Mouse (Mus musculus) stomach, embryonic 16.5 days (tissue): ENCODE results near the gene Nr5a2. TPM values are rescaled to one million over a fixed set of nuclear protein-coding genes. Genes with fewer than 3 reads are reported as not detected.

Source experiments
- ATAC-seq: fragments of 200-750 bp; cut with Nextera tagmentation; 2 replicates; pipeline ENCODE4 v1.8.0; 2017; ENCODE audit warnings: moderate number of reproducible peaks, moderate TSS enrichment; ENCODE audit not compliant: insufficient read depth, low FRiP score
- H3K27ac ChIP-seq: fragments of 300-500 bp; sonication (generic); 2 replicates; pipeline ENCODE4 v1.5.1; 2014; ENCODE audit warnings: low read length
- H3K27me3 ChIP-seq: fragments of 300-500 bp; sonication (generic); 2 replicates; pipeline ENCODE4 v1.6.1; 2014; ENCODE audit warnings: low read length, control low read depth, mixed read lengths; ENCODE audit not compliant: control insufficient read depth, insufficient read depth
- H3K36me3 ChIP-seq: fragments of 300-500 bp; sonication (generic); 2 replicates; pipeline ENCODE4 v1.6.1; 2014; ENCODE audit warnings: low read length; ENCODE audit not compliant: control insufficient read depth, insufficient read depth
- H3K4me1 ChIP-seq: fragments of 300-500 bp; sonication (generic); 2 replicates; pipeline ENCODE4 v1.6.1; 2014; ENCODE audit warnings: low read length, control low read depth, mixed read lengths; ENCODE audit not compliant: control insufficient read depth, insufficient read depth
- H3K4me2 ChIP-seq: fragments of 300-500 bp; sonication (generic); 2 replicates; pipeline ENCODE4 v1.6.1; 2014; ENCODE audit warnings: low read depth, low read length, mixed read lengths
- H3K4me3 ChIP-seq: fragments of 300-500 bp; sonication (generic); replicated peaks from 2 replicates; pipeline ENCODE4 v1.5.1; 2014; ENCODE audit warnings: mild to moderate bottlenecking, low read length
- H3K9ac ChIP-seq: fragments of 300-500 bp; sonication (generic); 2 replicates; pipeline ENCODE4 v1.6.1; 2014; ENCODE audit warnings: low read length
- H3K9me3 ChIP-seq: fragments of 300-500 bp; sonication (generic); replicated peaks from 2 replicates; pipeline ENCODE4 v1.6.1; 2016; ENCODE audit warnings: low read length, control low read depth; ENCODE audit not compliant: control insufficient read depth
- WGBS: fragments of 180-500 bp; shearing (Covaris S2); extraction: QIAGEN DNeasy Blood & Tissue Kit; methylation state at CpG from one replicate; pipeline ENCODE4 v1.1.7; 2014; 5-methylcytosine and 5-hydroxymethylcytosine counted together
- polyA plus RNA-seq: library from polyadenylated mRNA; unstranded; fragments of >200 nt; fragmentation: Nextera tagmentation; extraction: Ambion mirVana; gene quantifications from 2 replicates; pipeline ENCODE4 v1.2.1, GENCODE M21; 2015

Nr5a2 gene
- polyA plus RNA-seq, result 3.2 and 4.1 TPM in 2 replicates

DNA sequence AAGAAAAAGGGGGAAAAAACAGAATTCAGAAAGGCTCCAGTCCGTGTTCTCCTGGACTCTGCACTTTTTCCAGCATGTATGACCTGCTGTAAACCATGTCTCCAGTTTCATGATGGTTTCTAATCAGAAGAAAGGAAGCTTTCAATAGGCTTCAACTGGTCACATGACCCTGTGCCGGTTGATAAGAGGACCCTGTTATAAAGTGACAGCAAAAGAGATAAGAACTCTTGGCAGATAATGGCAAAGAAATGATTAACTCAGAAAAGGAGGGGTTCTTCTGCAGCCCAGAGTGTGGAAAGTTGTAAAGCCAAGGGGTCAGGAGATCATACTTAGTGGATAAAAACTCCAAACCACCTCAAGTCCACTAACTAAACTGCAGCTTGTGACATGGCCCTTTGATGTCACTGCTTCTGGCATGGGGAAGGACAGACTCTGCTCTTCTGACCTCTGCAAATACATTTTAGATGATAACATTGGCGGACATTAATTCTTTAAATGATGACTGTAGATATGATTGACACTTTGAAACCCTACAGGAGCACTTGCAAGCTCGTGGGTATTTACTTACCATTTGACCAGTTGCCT lies at the start of gene Nr5a2:
Gene Nr5a2, minus strand, starts transcription at position 21 of the 585 bp plus-strand sequence.
- peak within 1 kb of the TSS; percentile 21 for H3K4me3 ChIP-seq
- no peaks in the 10 kb centered on the region for H3K36me3 ChIP-seq
- H3K27me3 ChIP-seq, result peaks cover 7% of the 10 kb centered on the region; the same call in 1 of the 2 replicates
- 24% methylated on average over 4 of the region's 4 CpGs for WGBS
- 0 out of 2 replicates have a peak within 1 kb of the TSS, but pooled peaks have one; percentile 38 for H3K27ac ChIP-seq
- H3K9me3 ChIP-seq, result no peaks in the 10 kb centered on the region
- ATAC-seq, result peak; percentile 84
- peak within 1 kb of the TSS; percentile 22; the same call in 1 of the 2 replicates for H3K9ac ChIP-seq
- no peaks in the 10 kb centered on the region for H3K4me1 ChIP-seq
- no peak within 1 kb of the TSS for H3K4me2 ChIP-seq

DNA sequence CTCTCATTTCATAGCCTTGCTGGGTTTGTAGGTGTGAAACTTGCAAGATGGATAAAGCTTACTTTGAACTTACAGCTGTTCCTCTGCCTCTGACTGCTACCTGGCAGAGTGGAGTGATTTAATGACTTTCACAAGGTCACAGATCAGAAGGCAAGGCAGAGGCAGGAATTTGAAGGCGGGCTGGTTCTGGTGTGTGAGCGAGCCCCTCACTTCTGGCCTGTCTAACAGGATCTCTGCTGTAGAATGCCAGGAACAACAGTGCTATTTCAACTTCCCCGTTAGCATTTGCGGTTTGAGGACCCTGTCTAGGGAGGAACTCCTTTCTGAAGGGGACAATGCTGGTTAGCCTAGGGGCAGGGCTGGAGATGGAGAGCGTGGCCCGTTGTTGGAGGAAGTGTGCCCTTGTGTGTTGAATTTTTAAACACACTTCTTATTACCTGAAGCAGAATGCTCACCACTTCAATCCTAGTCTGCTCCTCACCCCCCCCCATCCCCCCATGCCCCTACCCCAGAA lies 48.5 kb upstream of the Nr5a2 start:
- 62% methylated on average over 6 of the region's 6 CpGs for whole genome bisulfite sequencing
- no peak overlapping the region for H3K4me2 ChIP-seq

GRCm38 (mm10) chr1:137003816-137004215 lies 43.6 kb upstream of the Nr5a2 start:
- ATAC-seq, result no peak
- Histone ChIP-seq H3K4me3 (no peak overlapping the region), H3K4me2 (no peak overlapping the region), H3K27me3 (no peaks in the 10 kb centered on the region), H3K9me3 (no peaks in the 10 kb centered on the region), H3K27ac (no peak overlapping the region), H3K9ac (no peak overlapping the region), H3K4me1 (0 out of 2 replicates have a peak, but pooled peaks cover 2% of the 10 kb centered on the region), H3K36me3 (no peaks in the 10 kb centered on the region)
- 93% methylated on average over 1 of the region's 1 CpGs for WGBS

More for the DNA sequence above, 48.5 kb upstream of the Nr5a2 start:
- Histone ChIP-seq H3K36me3 (no peaks in the 10 kb centered on the region), H3K4me3 (no peak overlapping the region), H3K9ac (no peak overlapping the region), H3K27me3 (no peaks in the 10 kb centered on the region), H3K4me1 (0 out of 2 replicates have a peak, but pooled peaks cover 2% of the 10 kb centered on the region), H3K27ac (no peak overlapping the region), H3K9me3 (no peaks in the 10 kb centered on the region)
- no peak for ATAC-seq

DNA sequence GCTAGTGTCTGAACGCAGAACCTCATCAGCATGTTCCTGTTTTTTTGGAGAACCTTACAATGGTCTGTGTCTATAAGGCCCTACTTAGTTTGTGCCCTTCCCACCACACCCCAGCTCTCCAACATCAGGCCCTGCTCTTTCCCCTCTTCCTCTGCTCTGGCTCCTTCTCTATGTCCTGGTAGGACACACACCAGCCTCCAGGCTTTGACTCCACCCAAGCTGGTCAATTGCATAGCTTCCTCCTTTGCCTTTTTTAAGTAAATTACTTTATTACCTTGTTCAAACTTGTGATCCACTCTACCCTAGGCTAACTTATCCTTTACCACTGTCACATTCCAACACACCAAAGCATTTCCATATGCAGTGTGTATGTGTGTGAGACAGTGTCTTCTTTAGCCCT lies 42.9 kb upstream of the Nr5a2 start:
- no peak overlapping the region for H3K4me3 ChIP-seq
- ATAC-seq, result no peak
- no peak overlapping the region for H3K27ac ChIP-seq
- 94% methylated on average over 1 of the region's 1 CpGs for WGBS
- no peaks in the 10 kb centered on the region for H3K4me1 ChIP-seq
- H3K9me3 ChIP-seq, result no peaks in the 10 kb centered on the region
- H3K9ac ChIP-seq, result no peak overlapping the region
- no peak overlapping the region for H3K4me2 ChIP-seq
- no peaks in the 10 kb centered on the region for H3K36me3 ChIP-seq
- H3K27me3 ChIP-seq, result no peaks in the 10 kb centered on the region

DNA sequence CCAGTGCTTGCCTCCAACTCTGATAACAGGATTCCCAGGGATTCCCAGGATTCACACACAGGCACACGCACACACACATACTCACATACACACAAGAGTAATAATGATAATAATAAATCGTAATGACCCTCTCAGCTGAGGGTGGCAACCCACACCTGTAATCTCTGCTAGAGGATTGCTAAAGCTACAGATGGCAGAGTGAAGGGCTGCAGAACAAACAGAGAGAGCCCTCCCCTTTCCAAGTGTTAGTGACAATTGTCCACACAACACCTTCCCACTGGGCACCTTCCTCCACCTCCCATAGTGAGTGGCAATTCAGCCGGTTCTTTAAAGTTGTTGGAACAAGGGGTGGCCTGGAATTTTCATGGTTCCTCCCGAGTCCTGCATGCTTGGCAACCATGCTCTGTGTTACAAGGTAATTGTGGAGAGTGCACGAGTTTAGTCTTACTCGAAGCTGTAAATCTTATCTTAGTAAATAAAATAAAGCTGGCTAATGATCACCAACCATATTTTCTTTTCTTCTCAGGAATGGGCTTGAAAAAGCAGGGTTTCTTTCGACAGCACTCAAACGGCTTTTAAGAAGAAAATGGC lies 31.6 kb upstream of the Nr5a2 start:
- 51% methylated on average over 8 of the region's 8 CpGs for WGBS
- Histone ChIP-seq H3K9me3 (no peaks in the 10 kb centered on the region), H3K4me2 (no peak overlapping the region), H3K9ac (no peak overlapping the region), H3K27ac (no peak overlapping the region), H3K4me1 (no peaks in the 10 kb centered on the region), H3K27me3 (no peaks in the 10 kb centered on the region), H3K36me3 (no peaks in the 10 kb centered on the region), H3K4me3 (no peak overlapping the region)
- no peak for ATAC-seq

- no peak for ATAC-seq
Observed at GRCm38 (mm10) chr1:136980253-136980893, 20.1 kb upstream of the Nr5a2 start.

GRCm38 (mm10) chr1:136977867-136978266 lies 17.6 kb upstream of the Nr5a2 start:
- Histone ChIP-seq H3K9me3 (no peaks in the 10 kb centered on the region), H3K9ac (no peak overlapping the region), H3K27me3 (no peaks in the 10 kb centered on the region), H3K4me1 (no peaks in the 10 kb centered on the region), H3K4me2 (no peak overlapping the region), H3K4me3 (no peak overlapping the region), H3K27ac (no peak overlapping the region), H3K36me3 (no peaks in the 10 kb centered on the region)
- ATAC-seq, result no peak
- WGBS, result 75% methylated on average over 3 of the region's 3 CpGs

More at GRCm38 (mm10) chr1:136980253-136980893, 20.1 kb upstream of the Nr5a2 start:
- Histone ChIP-seq H3K9ac (no peak overlapping the region), H3K4me2 (no peak overlapping the region), H3K27me3 (no peaks in the 10 kb centered on the region), H3K4me3 (no peak overlapping the region), H3K4me1 (no peaks in the 10 kb centered on the region), H3K36me3 (no peaks in the 10 kb centered on the region), H3K27ac (no peak overlapping the region), H3K9me3 (no peaks in the 10 kb centered on the region)
- WGBS, result 67% methylated on average over 5 of the region's 5 CpGs

GRCm38 (mm10) chr1:136974040-136974439 lies 13.8 kb upstream of the Nr5a2 start:
- Histone ChIP-seq H3K27ac (no peak overlapping the region), H3K36me3 (no peaks in the 10 kb centered on the region), H3K4me3 (no peak overlapping the region), H3K9me3 (no peaks in the 10 kb centered on the region), H3K4me2 (no peak overlapping the region), H3K4me1 (no peaks in the 10 kb centered on the region), H3K27me3 (no peaks in the 10 kb centered on the region), H3K9ac (no peak overlapping the region)
- no peak for ATAC-seq
- WGBS, result 75% methylated on average over 3 of the region's 3 CpGs

DNA sequence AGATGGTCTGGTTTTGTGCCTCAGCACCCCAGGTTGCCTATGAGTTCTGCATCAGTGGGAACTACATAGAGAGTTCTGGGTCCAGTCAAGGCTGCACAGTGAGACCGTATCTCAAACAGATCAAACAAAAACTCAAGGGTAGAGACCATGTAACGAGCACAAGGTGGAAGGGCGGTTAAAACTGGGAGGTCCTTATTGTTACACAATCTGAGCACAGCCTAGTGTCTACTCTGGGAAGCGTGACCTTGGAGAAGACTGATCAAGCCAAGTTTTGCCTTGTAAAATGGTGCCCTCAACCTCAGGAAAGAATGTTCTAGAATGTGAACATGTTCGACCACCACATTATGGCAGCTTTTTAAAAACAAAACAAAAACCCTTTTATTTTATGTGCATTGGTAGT lies 12.8 kb upstream of the Nr5a2 start:
- H3K4me2 ChIP-seq, result no peak overlapping the region
- no peak overlapping the region for H3K27ac ChIP-seq
- no peaks in the 10 kb centered on the region for H3K27me3 ChIP-seq
- no peak overlapping the region for H3K4me3 ChIP-seq
- no peak overlapping the region for H3K9ac ChIP-seq
- H3K9me3 ChIP-seq, result no peaks in the 10 kb centered on the region
- no peaks in the 10 kb centered on the region for H3K4me1 ChIP-seq
- WGBS, result 87% methylated on average over 5 of the region's 5 CpGs
- no peaks in the 10 kb centered on the region for H3K36me3 ChIP-seq
- ATAC-seq, result no peak
